Mouse (Mus musculus): ENCODE measurements around the gene Capns1. TPM values are rescaled to one million over a fixed set of nuclear protein-coding genes. Genes with fewer than 3 reads are reported as not detected.
A peak's percentile ranks its signal among the peaks of the same experiment; 100 is the strongest.
"Not testable (repeated sequence)": the region's sequence is repeated elsewhere in the genome, so short reads cannot be mapped to it uniquely, and the experiment has no call there.

Capns1 gene
- polyA plus RNA-seq, 1 experiment from 2014 or later = 64.1 TPM

DNA sequence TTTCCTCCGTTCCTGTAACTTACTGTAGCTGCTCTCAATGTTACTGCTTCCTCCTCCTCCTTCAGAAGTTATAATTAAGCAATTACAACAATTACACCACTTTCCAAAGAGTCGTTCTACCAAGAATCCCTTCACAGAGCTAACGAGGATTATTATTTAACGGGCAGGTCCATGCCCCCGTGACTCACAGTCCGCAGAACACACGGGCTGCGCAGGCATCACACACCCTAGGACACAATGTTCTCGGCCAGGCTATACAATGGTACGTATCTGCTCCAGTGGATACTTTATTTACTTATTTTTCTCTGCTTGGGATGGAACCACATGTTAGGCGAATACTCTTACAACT is 21.4 kb upstream of the Capns1 start:
- no peak overlapping the region for H3K27ac ChIP-seq
- peak overlapping the region; percentile 44 for H3K4me3 ChIP-seq (replicated peaks)
- WGBS = 21% methylated on average over 11 of the region's 11 CpGs
- no peaks in the 10 kb centered on the region for H3K27me3 ChIP-seq
- ATAC-seq = no peak
- peak overlapping the region; percentile 68 for H3K9ac ChIP-seq (replicated peaks)
- no peaks in the 10 kb centered on the region for H3K9me3 ChIP-seq
- H3K36me3 ChIP-seq = peaks cover 26% of the 10 kb centered on the region
- H3K4me1 ChIP-seq (replicated peaks) = peaks cover 13% of the 10 kb centered on the region
- H3K4me2 ChIP-seq (replicated peaks) = peak overlapping the region; percentile 75

DNA sequence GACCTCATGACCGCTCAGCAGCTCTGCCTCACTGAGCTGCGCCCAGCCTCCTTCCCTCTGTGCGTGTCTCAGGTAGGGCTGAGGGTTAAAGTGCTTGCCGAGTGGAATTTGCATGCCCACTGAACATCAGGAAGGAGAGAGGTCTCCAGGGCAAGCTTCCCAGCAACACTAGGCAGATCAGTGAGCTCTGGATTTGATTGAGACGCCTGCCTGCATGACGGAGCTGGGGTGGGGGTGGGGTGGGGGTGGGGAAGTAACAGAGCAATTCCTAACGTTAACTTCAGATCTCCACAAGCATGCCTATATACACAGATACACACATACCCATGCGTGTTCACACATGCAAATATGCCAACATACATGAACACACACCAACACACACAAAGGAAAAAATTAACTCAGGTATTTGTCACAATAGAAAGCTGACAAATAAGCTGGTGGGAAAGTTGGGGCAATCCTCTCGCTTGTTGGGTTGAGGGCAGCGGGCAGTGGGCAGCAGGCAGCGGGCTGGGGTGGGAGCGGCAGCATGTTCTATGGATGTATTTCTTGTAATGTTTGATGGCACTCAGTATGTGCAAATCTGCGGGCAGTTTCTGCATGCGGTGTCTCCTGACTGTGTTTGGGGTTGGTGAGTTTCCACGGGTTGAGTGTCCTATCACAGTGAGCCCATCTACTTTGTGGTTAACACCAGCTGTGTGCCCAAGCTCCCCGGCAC is 20.8 kb upstream of the Capns1 start:
- peaks cover 13% of the 10 kb centered on the region for H3K4me1 ChIP-seq (replicated peaks)
- peak; percentile 68 for ATAC-seq
- no peaks in the 10 kb centered on the region for H3K27me3 ChIP-seq
- peak overlapping the region; percentile 44 for H3K4me3 ChIP-seq (replicated peaks)
- no peaks in the 10 kb centered on the region for H3K9me3 ChIP-seq
- H3K4me2 ChIP-seq (replicated peaks) = peak overlapping the region; percentile 75
- H3K36me3 ChIP-seq = peaks cover 21% of the 10 kb centered on the region
- H3K9ac ChIP-seq (replicated peaks) = peak overlapping the region; percentile 68
- peak overlapping the region; percentile 73 for H3K27ac ChIP-seq
- WGBS = 5% methylated on average over 16 of the region's 16 CpGs

DNA sequence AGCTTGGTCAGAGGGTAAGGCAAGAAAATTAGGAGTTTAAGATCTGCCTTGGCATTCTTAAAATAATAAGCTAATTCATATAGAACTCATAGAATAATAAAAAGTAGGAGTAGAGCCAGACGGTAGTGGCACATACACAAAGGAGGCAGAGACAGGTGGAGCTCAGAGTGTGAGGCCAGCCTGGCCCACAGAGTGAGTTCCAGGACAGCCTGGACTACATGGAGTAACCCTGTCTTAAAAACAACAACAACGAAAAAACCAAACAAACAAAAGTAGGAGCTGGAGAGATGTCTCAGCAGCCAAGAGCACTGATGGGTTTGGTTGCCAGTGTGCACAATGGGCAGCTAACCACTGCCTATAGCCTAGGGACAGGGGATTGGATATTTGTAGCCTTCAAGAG is 18.7 kb upstream of the Capns1 start:
- peak; percentile 51 for ATAC-seq
- Histone ChIP-seq H3K27me3 (no peaks in the 10 kb centered on the region), H3K4me1 (replicated peaks) (peaks cover 13% of the 10 kb centered on the region), H3K4me2 (replicated peaks) (no peak overlapping the region), H3K9me3 (no peaks in the 10 kb centered on the region), H3K27ac (no peak overlapping the region), H3K36me3 (no peaks in the 10 kb centered on the region; the same call in 1 of the 2 replicates), H3K4me3 (replicated peaks) (no peak overlapping the region), H3K9ac (replicated peaks) (no peak overlapping the region)
- 83% methylated on average over 2 of the region's 2 CpGs for WGBS

DNA sequence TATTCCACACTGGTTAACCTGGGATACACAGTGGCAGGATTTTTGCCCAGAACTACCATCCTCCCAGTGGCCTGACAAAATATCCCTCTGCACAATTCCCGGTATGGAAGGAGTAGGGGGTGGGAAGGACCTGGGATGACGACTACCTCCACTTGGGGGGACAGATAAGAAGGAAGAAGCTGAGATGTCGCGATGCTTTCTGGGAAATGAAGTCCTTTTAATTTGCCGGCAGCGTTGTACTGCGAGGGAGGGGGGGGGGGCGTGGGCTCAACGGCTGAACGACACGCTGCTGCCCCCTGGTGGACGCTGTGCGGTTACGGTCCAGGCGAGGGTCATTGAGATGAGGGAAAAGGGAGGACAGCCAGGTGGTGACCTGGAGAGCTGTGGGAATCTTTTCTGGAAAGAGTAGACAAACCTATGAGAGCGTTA is 18.1 kb upstream of the Capns1 start:
- Histone ChIP-seq H3K27me3 (no peaks in the 10 kb centered on the region), H3K9me3 (no peaks in the 10 kb centered on the region), H3K4me2 (replicated peaks) (peak overlapping the region; percentile 37), H3K27ac (peak overlapping the region; percentile 5; the same call in 1 of the 2 replicates), H3K9ac (replicated peaks) (0 out of 2 replicates have a peak overlapping the region, but pooled peaks have one; percentile 3), H3K4me1 (replicated peaks) (peaks cover 13% of the 10 kb centered on the region), H3K36me3 (no peaks in the 10 kb centered on the region), H3K4me3 (replicated peaks) (0 out of 2 replicates have a peak overlapping the region, but pooled peaks have one; percentile 2)
- ATAC-seq = peak; percentile 78
- under 1% methylated on average over 15 of the region's 16 CpGs for WGBS

DNA sequence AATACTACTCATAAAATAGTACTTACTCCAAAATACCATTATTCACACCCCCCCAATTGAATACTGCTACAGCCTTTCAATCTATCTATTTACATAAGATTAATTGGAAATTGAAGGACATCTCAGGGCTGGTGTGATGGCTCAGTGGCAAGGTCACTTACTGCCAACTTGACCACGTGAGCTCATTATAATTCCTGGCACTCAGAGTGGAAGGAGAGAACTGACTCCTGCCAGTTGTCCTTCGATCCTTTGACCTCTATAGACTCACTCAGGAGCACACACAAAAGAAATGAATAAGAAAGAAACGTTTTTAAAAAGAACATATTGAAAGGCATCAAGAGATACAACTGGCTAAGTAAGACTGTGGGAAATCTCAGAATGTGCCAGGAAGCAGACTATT is 17.3 kb upstream of the Capns1 start:
- no peak overlapping the region for H3K4me2 ChIP-seq (replicated peaks)
- H3K9me3 ChIP-seq = no peaks in the 10 kb centered on the region
- H3K36me3 ChIP-seq = no peaks in the 10 kb centered on the region
- H3K4me3 ChIP-seq (replicated peaks) = no peak overlapping the region
- H3K27ac ChIP-seq = no peak overlapping the region
- no peaks in the 10 kb centered on the region for H3K27me3 ChIP-seq
- H3K4me1 ChIP-seq (replicated peaks) = peaks cover 13% of the 10 kb centered on the region
- no peak overlapping the region for H3K9ac ChIP-seq (replicated peaks)
- ATAC-seq = no peak
- WGBS = 67% methylated on average over 3 of the region's 3 CpGs

DNA sequence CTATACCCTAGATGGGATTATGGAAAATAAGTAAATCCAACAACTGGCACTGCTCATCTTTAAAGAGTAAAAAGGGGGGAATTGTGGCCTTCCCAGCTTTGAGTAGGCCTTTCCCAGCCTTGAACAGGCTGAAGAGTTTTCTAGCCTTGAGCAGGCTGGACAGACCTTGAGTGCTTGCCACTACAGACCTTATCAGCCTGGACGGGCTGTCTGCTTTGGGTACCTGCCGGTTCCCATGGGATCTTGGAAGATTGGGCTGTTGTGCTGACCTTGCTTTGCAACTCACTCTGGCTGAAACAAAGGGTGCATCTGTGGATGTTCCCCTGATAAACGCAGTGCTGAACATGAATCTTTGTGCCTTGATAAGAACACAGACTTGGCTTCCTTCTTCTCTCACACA is 15.3 kb upstream of the Capns1 start:
- H3K9ac ChIP-seq (replicated peaks) = no peak overlapping the region
- no peaks in the 10 kb centered on the region for H3K36me3 ChIP-seq
- H3K27me3 ChIP-seq = no peaks in the 10 kb centered on the region
- H3K4me1 ChIP-seq (replicated peaks) = peaks cover under 1% of the 10 kb centered on the region; the same call in 1 of the 2 replicates
- no peak for ATAC-seq
- no peak overlapping the region for H3K4me2 ChIP-seq (replicated peaks)
- no peaks in the 10 kb centered on the region for H3K9me3 ChIP-seq
- no peak overlapping the region for H3K4me3 ChIP-seq (replicated peaks)
- H3K27ac ChIP-seq = no peak overlapping the region
- 88% methylated on average over 3 of the region's 3 CpGs for WGBS

DNA sequence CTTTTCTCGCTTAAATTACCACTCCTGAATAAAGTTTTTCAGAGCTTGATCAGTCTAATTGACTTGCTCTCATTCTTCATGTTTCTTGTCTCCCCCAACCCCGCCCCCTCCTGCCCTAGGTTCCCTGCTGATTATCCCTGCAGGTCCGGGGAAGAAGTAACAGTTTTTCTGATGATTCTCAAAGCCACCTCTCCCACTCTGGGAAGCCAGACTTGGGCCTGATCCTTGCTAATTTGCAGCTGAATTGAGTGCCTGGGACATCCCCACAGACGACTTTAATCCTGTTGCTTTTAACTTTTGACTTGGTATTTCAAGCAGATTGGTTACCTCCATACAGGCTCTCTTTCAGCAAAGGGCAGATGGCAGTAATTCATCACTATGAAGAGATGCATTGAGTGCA is 12.4 kb upstream of the Capns1 start:
- Histone ChIP-seq H3K36me3 (no peaks in the 10 kb centered on the region), H3K4me3 (replicated peaks) (no peak overlapping the region), H3K4me1 (replicated peaks) (no peaks in the 10 kb centered on the region), H3K4me2 (replicated peaks) (no peak overlapping the region), H3K9me3 (no peaks in the 10 kb centered on the region), H3K27ac (no peak overlapping the region), H3K9ac (replicated peaks) (no peak overlapping the region), H3K27me3 (no peaks in the 10 kb centered on the region)
- ATAC-seq = no peak
- 20% methylated on average over 4 of the region's 4 CpGs for WGBS

DNA sequence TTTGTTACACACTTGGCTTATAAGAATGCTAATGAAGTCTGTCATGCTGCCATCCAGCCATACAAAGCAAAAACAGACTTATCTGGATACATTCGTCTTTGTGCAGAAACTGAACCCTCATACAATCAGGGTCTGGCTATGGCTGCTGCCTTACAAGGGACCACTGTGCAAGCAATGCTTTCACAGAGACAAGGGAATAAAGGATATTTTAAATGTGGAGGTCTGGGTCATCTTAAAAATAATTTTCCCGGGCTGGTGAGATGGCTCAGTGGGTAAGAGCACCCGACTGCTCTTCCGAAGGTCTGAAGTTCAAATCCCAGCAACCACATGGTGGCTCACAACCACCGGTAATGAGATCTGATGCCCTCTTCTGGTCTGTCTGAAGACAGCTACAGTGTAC is 7.8 kb upstream of the Capns1 start:
- H3K4me1 ChIP-seq (replicated peaks); H3K27me3 ChIP-seq; H3K27ac ChIP-seq; H3K4me2 ChIP-seq (replicated peaks); H3K36me3 ChIP-seq; H3K4me3 ChIP-seq (replicated peaks); H3K9ac ChIP-seq (replicated peaks); H3K9me3 ChIP-seq; ATAC-seq: not testable (repeated sequence)
- 57% methylated on average over 5 of the region's 5 CpGs for WGBS

DNA sequence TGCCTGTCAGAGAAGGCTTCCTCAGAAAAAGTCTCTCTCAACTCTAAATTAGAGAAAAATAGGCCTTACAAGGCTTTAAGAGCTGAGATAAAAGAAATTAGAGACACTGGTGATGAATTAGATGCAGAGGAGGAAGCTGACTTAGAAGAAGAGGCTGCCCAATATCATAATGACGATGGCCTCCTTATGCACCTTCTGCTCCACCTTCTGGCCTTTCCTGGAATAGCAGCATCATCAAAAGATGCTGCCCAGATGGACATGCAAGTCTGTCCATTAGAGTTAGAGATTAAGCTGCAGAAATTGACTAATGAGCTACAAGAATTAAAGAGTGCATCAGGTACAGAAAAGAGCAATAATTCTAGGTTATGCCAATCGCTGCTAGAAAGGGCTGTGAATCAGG is 6.8 kb upstream of the Capns1 start:
- 4% methylated on average over 2 of the region's 2 CpGs for WGBS

DNA sequence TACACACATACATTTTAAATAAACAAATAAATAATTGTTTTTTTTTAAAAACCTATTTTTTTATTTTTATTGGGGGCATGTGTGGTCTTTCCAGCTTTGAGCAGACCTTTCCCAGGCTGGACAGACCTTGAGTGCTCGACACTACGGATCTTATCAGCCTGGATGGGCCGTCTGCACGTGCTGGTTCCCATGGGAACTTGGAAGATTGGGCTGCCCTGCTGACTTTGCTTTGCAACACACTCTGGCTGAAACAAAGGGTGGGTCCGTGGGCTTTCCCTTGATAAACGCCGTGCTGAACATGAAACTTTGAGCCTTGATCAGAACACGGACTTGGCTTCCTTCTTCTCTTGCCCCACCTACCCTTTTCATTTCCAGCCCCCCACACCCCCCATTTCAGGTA is 5.8 kb upstream of the Capns1 start:
- H3K9me3 ChIP-seq = no peaks in the 10 kb centered on the region
- H3K27ac ChIP-seq = no peak overlapping the region
- no peaks in the 10 kb centered on the region for H3K36me3 ChIP-seq
- no peaks in the 10 kb centered on the region for H3K27me3 ChIP-seq
- H3K9ac ChIP-seq (replicated peaks) = no peak overlapping the region
- no peak overlapping the region for H3K4me2 ChIP-seq (replicated peaks)
- H3K4me1 ChIP-seq (replicated peaks) = no peaks in the 10 kb centered on the region
- no peak for ATAC-seq
- H3K4me3 ChIP-seq (replicated peaks) = no peak overlapping the region
- WGBS = 14% methylated on average over 8 of the region's 8 CpGs

More for the DNA sequence above, 6.8 kb upstream of the Capns1 start:
- H3K9ac ChIP-seq (replicated peaks) = no peak overlapping the region
- no peaks in the 10 kb centered on the region for H3K27me3 ChIP-seq
- no peaks in the 10 kb centered on the region for H3K9me3 ChIP-seq
- ATAC-seq = no peak
- no peaks in the 10 kb centered on the region for H3K36me3 ChIP-seq
- no peak overlapping the region for H3K27ac ChIP-seq
- no peak overlapping the region for H3K4me2 ChIP-seq (replicated peaks)
- no peak overlapping the region for H3K4me3 ChIP-seq (replicated peaks)
- no peaks in the 10 kb centered on the region for H3K4me1 ChIP-seq (replicated peaks)

DNA sequence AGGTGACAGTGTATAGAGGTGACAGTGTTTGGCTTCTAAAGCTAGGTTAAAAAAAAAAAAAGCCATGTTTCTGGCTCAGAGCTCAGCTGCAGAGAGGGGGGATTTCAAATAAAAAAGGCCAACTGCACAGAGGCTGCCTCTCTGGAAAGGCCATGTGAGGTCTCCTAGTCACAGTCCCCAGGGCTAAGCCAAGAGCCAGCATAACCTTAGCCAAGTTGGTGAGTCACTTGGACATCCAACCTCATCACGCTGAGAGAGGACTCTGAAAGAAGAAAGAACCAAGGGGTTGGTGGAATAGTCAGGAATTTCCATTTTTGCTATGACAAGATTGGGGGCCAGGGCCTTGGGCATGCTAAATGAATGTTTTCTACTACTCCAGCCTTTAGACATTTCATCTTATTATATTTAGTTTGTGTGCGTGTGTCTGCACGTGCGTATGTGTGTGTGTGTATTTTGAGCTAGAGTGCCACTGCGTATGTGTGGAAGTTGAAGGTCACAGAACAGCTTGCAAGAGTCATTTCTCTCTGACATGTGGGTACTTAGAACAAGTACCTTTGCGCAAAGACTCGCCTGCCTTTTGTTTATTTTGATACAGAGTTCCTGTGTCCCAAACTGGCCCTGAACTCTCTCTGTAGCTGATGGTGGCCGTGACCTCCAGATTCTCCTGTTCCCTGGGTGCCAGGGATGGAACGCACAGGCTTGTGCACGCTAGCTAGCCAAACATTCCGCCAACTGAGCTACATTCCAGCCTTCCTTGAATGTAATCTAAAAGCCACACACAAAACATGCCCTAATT is 4.5 kb upstream of the Capns1 start:
- Histone ChIP-seq H3K4me2 (replicated peaks) (no peak overlapping the region), H3K27me3 (no peaks in the 10 kb centered on the region), H3K9ac (replicated peaks) (no peak overlapping the region), H3K4me3 (replicated peaks) (no peak overlapping the region), H3K4me1 (replicated peaks) (peaks cover 5% of the 10 kb centered on the region; the same call in 1 of the 2 replicates), H3K36me3 (no peaks in the 10 kb centered on the region), H3K27ac (no peak overlapping the region), H3K9me3 (no peaks in the 10 kb centered on the region)
- no peak for ATAC-seq
- WGBS = 87% methylated on average over 11 of the region's 11 CpGs

DNA sequence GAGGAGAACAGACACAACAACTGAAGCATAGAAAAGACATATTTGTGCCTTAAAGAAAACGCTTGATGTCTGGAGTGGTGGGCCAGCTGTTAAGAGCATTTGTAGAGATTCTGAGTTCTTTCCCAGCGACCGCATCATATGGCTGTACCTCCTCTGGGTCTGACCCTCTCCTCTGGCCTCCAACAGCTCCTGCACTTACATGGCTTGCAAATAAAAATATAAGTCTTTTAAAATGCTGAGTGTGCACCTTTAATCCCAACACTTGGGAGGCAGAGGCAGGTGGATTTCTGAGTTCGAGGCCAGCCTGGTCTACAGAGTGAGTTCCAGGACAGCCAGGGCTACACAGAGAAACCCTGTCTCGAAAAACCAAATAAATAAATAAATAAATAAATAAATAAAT is 2.0 kb upstream of the Capns1 start:
- not testable (repeated sequence) for H3K36me3 ChIP-seq; H3K9me3 ChIP-seq; H3K4me1 ChIP-seq (replicated peaks); H3K27me3 ChIP-seq; ATAC-seq; H3K4me3 ChIP-seq (replicated peaks); H3K9ac ChIP-seq (replicated peaks); H3K4me2 ChIP-seq (replicated peaks); H3K27ac ChIP-seq
- WGBS = 89% methylated on average over 5 of the region's 5 CpGs
